Mouse (Mus musculus): ENCODE measurements around the gene Lhfp.
"Not testable (repeated sequence)": the region's sequence is repeated elsewhere in the genome, so short reads cannot be mapped to it uniquely, and the experiment has no call there.

The Lhfp gene

GRCm38 (mm10) chr3:53206509-53207224 is 165.3 kb downstream of the Lhfp start:
- in situ Hi-C loops (cut with MboI; ENCODE audit: low sequenced_read_pairs): no loop called here

- in situ Hi-C loops (cut with MboI; ENCODE audit: low sequenced_read_pairs): no loop called here
Observed at GRCm38 (mm10) chr3:53207225-53207528, 165.8 kb downstream of the Lhfp start.

- in situ Hi-C loops (cut with MboI; ENCODE audit: low sequenced_read_pairs): no loop called here
Observed at GRCm38 (mm10) chr3:53210691-53211526, 169.6 kb downstream of the Lhfp start.

GRCm38 (mm10) chr3:53212599-53212998 is 171.3 kb downstream of the Lhfp start:
- in situ Hi-C loops (cut with MboI; ENCODE audit: low sequenced_read_pairs): no loop called here

GRCm38 (mm10) chr3:53213346-53213745 is 172.0 kb downstream of the Lhfp start:
- in situ Hi-C loops (cut with MboI; ENCODE audit: low sequenced_read_pairs): no loop called here

GRCm38 (mm10) chr3:53213746-53214271 is 172.5 kb downstream of the Lhfp start:
- in situ Hi-C loops (cut with MboI; ENCODE audit: low sequenced_read_pairs): no loop called here

GRCm38 (mm10) chr3:53214386-53214785 is 173.1 kb downstream of the Lhfp start:
- in situ Hi-C loops (cut with MboI; ENCODE audit: low sequenced_read_pairs): no loop called here

- in situ Hi-C loops (cut with MboI; ENCODE audit: low sequenced_read_pairs): no loop called here
Observed at GRCm38 (mm10) chr3:53217697-53218096, 176.4 kb downstream of the Lhfp start.

GRCm38 (mm10) chr3:53221531-53222272 is 180.4 kb downstream of the Lhfp start:
- in situ Hi-C loops (cut with MboI; ENCODE audit: low sequenced_read_pairs): no loop called here

- in situ Hi-C loops (cut with MboI; ENCODE audit: low sequenced_read_pairs): no loop called here
Observed at GRCm38 (mm10) chr3:53224141-53224540, 182.8 kb downstream of the Lhfp start.

GRCm38 (mm10) chr3:53225774-53226173 is 184.4 kb downstream of the Lhfp start:
- in situ Hi-C loops (cut with MboI; ENCODE audit: low sequenced_read_pairs): no loop called here

- in situ Hi-C loops (cut with MboI; ENCODE audit: low sequenced_read_pairs): no loop called here
Observed at GRCm38 (mm10) chr3:53226223-53226622, 184.9 kb downstream of the Lhfp start.

GRCm38 (mm10) chr3:53227866-53228265 is 186.5 kb downstream of the Lhfp start:
- in situ Hi-C loops (cut with MboI; ENCODE audit: low sequenced_read_pairs): no loop called here

- in situ Hi-C loops (cut with MboI; ENCODE audit: low sequenced_read_pairs): no loop called here
Observed at GRCm38 (mm10) chr3:53230562-53230961, 189.2 kb downstream of the Lhfp start.

GRCm38 (mm10) chr3:53231112-53231511 is 189.8 kb downstream of the Lhfp start:
- in situ Hi-C loops (cut with MboI; ENCODE audit: low sequenced_read_pairs): no loop called here

- in situ Hi-C loops (cut with MboI; ENCODE audit: low sequenced_read_pairs): not testable (repeated sequence)
Observed at GRCm38 (mm10) chr3:53232411-53232810, 191.1 kb downstream of the Lhfp start.

- in situ Hi-C loops (cut with MboI; ENCODE audit: low sequenced_read_pairs): no loop called here
Observed at GRCm38 (mm10) chr3:53234689-53235088, 193.4 kb downstream of the Lhfp start.

GRCm38 (mm10) chr3:53236471-53236870 is 195.1 kb downstream of the Lhfp start:
- in situ Hi-C loops (cut with MboI; ENCODE audit: low sequenced_read_pairs): no loop called here

GRCm38 (mm10) chr3:53240150-53240549 is 198.8 kb downstream of the Lhfp start:
- in situ Hi-C loops (cut with MboI; ENCODE audit: low sequenced_read_pairs): no loop called here

- in situ Hi-C loops (cut with MboI; ENCODE audit: low sequenced_read_pairs): no loop called here
Observed at GRCm38 (mm10) chr3:53245571-53246208, 204.4 kb downstream of the Lhfp start.

GRCm38 (mm10) chr3:53247102-53247501 is 205.8 kb downstream of the Lhfp start:
- in situ Hi-C loops (cut with MboI; ENCODE audit: low sequenced_read_pairs): no loop called here
